Mouse (Mus musculus) kidney, adult 2 months (tissue): ENCODE data around the gene Usp16. TPM values are rescaled to one million over a fixed set of nuclear protein-coding genes. Genes with fewer than 3 reads are reported as not detected.
A peak's percentile ranks its signal among the peaks of the same experiment; 100 is the strongest.

ENCODE experiments used
- DNase-seq: peaks from one replicate; pipeline ENCODE4 v3.0.0; 2021
- H3K27ac ChIP-seq: fragments of 200-500 bp; 2 replicates; pipeline ENCODE4 v1.5.1; 2012; ENCODE audit warnings: low read depth, low read length, control low read depth, inconsistent platforms; ENCODE audit not compliant: insufficient read depth
- H3K27me3 ChIP-seq: fragments of 200-500 bp; replicated peaks from 2 replicates; pipeline ENCODE4 v1.6.1; 2012; ENCODE audit warnings: mild to moderate bottlenecking, moderate library complexity, low read length, inconsistent platforms; ENCODE audit not compliant: control insufficient read depth, insufficient read depth
- H3K36me3 ChIP-seq: fragments of 200-500 bp; 2 replicates; pipeline ENCODE4 v1.6.1; 2012; ENCODE audit warnings: mild to moderate bottlenecking, moderate library complexity, low read length, inconsistent platforms; ENCODE audit not compliant: control insufficient read depth, insufficient read depth
- H3K4me1 ChIP-seq: fragments of 200-500 bp; 2 replicates; pipeline ENCODE4 v1.6.1; 2011; ENCODE audit warnings: low read length; ENCODE audit not compliant: control insufficient read depth, insufficient read depth
- H3K4me3 ChIP-seq: fragments of 200-500 bp; 2 replicates; pipeline ENCODE4 v1.5.1; 2011; ENCODE audit warnings: mild to moderate bottlenecking, low read depth, low read length, control low read depth; ENCODE audit not compliant: insufficient read depth
- CTCF ChIP-seq: fragments of 200-500 bp; conservative IDR thresholded peaks from 2 replicates; pipeline ENCODE4 v1.5.1; 2011; ENCODE audit warnings: low read depth, mild to moderate bottlenecking, control low read depth, low read length, moderate library complexity, mixed read lengths; ENCODE audit not compliant: insufficient read depth, insufficient read length
- POLR2A ChIP-seq: fragments of 200-500 bp; IDR thresholded peaks from one replicate; pipeline ENCODE4 v1.6.1; 2011; ENCODE audit warnings: low read depth, low read length, control low read depth
- WGBS: fragments of 180-500 bp; shearing (Covaris S2); methylation state at CpG from one replicate; pipeline ENCODE4 v1.1.7; 2018; 5-methylcytosine and 5-hydroxymethylcytosine counted together
- polyA plus RNA-seq: library from polyadenylated mRNA; depleted of rRNA; stranded (reverse); fragments of >200 nt; gene quantifications from 2 replicates; pipeline ENCODE4 v1.2.3, GENCODE M21; 2012; rRNA removed

Usp16 gene
- polyA plus RNA-seq, 1 experiment = 19.5 TPM

GRCm38 (mm10) chr16:87499556-87499955, 45.1 kb downstream of the Usp16 start:
- Histone ChIP-seq H3K4me1 (0 out of 2 replicates have a peak, but pooled peaks cover 2% of the 10 kb centered on the region), H3K27ac (no peak overlapping the region), H3K27me3 (no peaks in the 10 kb centered on the region), H3K4me3 (no peak overlapping the region), H3K36me3 (no peaks in the 10 kb centered on the region)
- 78% methylated on average over 6 of the region's 6 CpGs for WGBS
- TF ChIP-seq POLR2A (no peak), CTCF (no peak)
- DNase-seq = no peak

- H3K4me1 ChIP-seq = 0 out of 2 replicates have a peak, but pooled peaks cover 2% of the 10 kb centered on the region
- peak; percentile 17 for DNase-seq
- H3K36me3 ChIP-seq = no peaks in the 10 kb centered on the region
- H3K27ac ChIP-seq = no peak overlapping the region
- H3K4me3 ChIP-seq = no peak overlapping the region
- WGBS = 30% methylated on average over 13 of the region's 13 CpGs
- no peaks in the 10 kb centered on the region for H3K27me3 ChIP-seq
- TF ChIP-seq CTCF (no peak), POLR2A (no peak)
Observed at GRCm38 (mm10) chr16:87501304-87502078, 47.0 kb downstream of the Usp16 start.

DNA sequence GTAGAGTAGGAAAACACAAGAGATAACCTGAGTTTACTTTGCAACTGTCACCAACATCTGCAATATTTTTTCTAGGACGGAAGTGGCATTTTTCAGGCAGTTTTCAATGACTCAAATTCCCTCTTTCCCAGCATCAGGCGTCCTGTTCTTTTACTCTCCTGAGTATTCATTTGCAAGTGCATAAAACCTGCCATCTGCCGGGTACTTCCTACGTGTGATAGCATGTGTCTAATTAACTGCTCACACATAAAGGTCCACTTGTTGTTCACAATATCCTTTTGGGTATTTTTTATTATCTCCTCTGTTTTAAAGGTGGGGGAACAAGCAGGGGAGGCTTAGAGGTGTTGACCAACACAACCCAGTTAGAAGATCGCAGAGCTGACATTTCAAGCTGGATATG, 57.2 kb downstream of the Usp16 start:
- TF ChIP-seq POLR2A (no peak), CTCF (no peak)
- H3K4me1 ChIP-seq = no peaks in the 10 kb centered on the region
- no peaks in the 10 kb centered on the region for H3K36me3 ChIP-seq
- no peak for DNase-seq
- H3K27ac ChIP-seq = no peak overlapping the region
- 56% methylated on average over 5 of the region's 5 CpGs for WGBS
- H3K4me3 ChIP-seq = no peak overlapping the region
- H3K27me3 ChIP-seq = no peaks in the 10 kb centered on the region

DNA sequence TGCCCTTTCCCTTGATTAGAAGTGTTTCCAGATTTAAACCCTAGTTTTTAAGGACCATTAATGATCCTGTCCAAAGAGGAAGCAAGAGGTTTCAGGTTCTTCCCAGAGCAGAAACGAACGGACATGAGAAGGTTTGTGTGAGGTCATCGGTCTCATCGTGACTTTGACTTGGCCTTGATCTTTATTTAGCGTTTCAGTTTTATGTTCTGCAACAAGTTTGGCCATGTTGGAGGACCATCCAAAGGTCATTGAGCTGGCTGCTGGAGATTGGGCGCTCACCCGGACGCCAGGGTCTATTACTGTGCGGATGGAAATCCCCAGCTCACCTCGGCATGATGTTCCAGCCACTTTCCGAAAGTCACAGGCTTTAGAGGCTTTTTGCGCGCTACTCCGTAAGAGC, 57.8 kb downstream of the Usp16 start:
- 80% methylated on average over 14 of the region's 14 CpGs for WGBS
- Histone ChIP-seq H3K4me1 (no peaks in the 10 kb centered on the region), H3K27me3 (no peaks in the 10 kb centered on the region), H3K27ac (no peak overlapping the region), H3K36me3 (no peaks in the 10 kb centered on the region), H3K4me3 (no peak overlapping the region)
- no peak for TF ChIP-seq CTCF
- TF ChIP-seq POLR2A = no peak
- no peak for DNase-seq

DNA sequence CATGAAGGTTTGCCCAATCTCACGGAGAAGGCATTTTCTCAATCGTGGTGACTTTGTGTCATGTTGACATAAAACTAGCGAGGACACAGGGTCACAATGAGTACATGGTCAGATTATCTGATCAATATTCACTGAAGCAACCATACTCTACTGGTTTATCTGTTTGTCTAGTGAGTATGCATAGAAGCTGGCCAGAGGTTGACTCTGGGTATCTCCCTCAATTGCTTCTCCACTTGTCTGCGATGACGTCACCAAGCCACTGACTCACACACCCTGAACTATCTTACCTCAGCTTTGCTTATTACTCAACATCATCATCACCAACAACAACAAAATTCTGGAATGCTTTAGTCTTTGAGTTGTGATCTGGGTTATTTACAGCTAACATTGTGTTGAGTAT, 69.7 kb downstream of the Usp16 start:
- Histone ChIP-seq H3K4me3 (no peak overlapping the region), H3K36me3 (no peaks in the 10 kb centered on the region), H3K27ac (no peak overlapping the region), H3K27me3 (no peaks in the 10 kb centered on the region), H3K4me1 (no peaks in the 10 kb centered on the region)
- TF ChIP-seq POLR2A (no peak), CTCF (no peak)
- no peak for DNase-seq
- 90% methylated on average over 5 of the region's 5 CpGs for WGBS

GRCm38 (mm10) chr16:87527553-87528249, 73.2 kb downstream of the Usp16 start:
- 57% methylated on average over 8 of the region's 8 CpGs for WGBS
- Histone ChIP-seq H3K36me3 (no peaks in the 10 kb centered on the region), H3K27ac (no peak overlapping the region), H3K4me3 (no peak overlapping the region), H3K27me3 (no peaks in the 10 kb centered on the region), H3K4me1 (no peaks in the 10 kb centered on the region)
- no peak for TF ChIP-seq POLR2A
- no peak for TF ChIP-seq CTCF
- DNase-seq = no peak

GRCm38 (mm10) chr16:87528755-87529154, 74.3 kb downstream of the Usp16 start:
- no peak for TF ChIP-seq POLR2A
- TF ChIP-seq CTCF = no peak
- Histone ChIP-seq H3K4me1 (no peaks in the 10 kb centered on the region), H3K36me3 (no peaks in the 10 kb centered on the region), H3K27ac (no peak overlapping the region), H3K4me3 (no peak overlapping the region), H3K27me3 (no peaks in the 10 kb centered on the region)
- no peak for DNase-seq
- whole genome bisulfite sequencing = 43% methylated on average over 10 of the region's 10 CpGs

Other genes starting within 250 kb of the Usp16 start
- gene N6amt1, start 100.5 kb upstream of the Usp16 start, polyA plus RNA-seq = 13.5 and 16.4 TPM in 2 replicates
- 5.5 and 5.7 TPM in 2 replicates for gene Ltn1, start 22.1 kb upstream of the Usp16 start, polyA plus RNA-seq
- gene Rwdd2b, start 14.1 kb upstream of the Usp16 start, polyA plus RNA-seq = 9.8 and 13.1 TPM in 2 replicates
- gene Cct8, start 41.2 kb downstream of the Usp16 start, polyA plus RNA-seq = 24.4 and 40.3 TPM in 2 replicates
- gene Map3k7cl, start 98.6 kb downstream of the Usp16 start, polyA plus RNA-seq = 33.0 and 37.0 TPM in 2 replicates
- 8.6 and 9.7 TPM in 2 replicates for gene Bach1, start 244.2 kb downstream of the Usp16 start, polyA plus RNA-seq